Mouse (Mus musculus) right cerebral cortex, postnatal 10 days (tissue): Measurements from ENCODE around the gene Tmppe.

Experiments
- DNase-seq, 2 experiments: peaks; one replicate each; pipeline ENCODE4 v3.0.0; 2021; ENCODE audit warnings: low spot score in 2 of 2

Gene Tmppe

DNA sequence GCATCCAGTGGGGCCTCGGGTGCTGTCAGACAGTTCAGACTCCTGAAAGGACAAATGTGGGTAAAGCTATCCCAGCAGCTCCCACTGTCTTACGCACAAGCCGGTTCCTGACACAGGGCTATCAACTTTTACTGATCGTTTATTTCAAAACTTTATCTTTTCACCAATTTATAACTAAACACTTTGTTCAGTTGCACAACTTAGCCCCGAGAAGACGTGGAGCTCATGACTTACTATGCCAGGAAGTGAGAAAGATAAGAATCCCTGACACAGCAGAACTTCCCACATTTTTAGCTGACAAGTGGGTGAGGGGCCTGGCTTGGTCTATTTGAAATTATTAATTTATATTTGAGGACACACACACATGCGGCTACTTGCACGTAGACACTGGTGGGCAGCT, 6.2 kb upstream of the Tmppe start:
- no peak for DNase-seq

- no peak for DNase-seq
Observed at GRCm38 (mm10) chr9:114395258-114395657, 5.6 kb upstream of the Tmppe start.

DNA sequence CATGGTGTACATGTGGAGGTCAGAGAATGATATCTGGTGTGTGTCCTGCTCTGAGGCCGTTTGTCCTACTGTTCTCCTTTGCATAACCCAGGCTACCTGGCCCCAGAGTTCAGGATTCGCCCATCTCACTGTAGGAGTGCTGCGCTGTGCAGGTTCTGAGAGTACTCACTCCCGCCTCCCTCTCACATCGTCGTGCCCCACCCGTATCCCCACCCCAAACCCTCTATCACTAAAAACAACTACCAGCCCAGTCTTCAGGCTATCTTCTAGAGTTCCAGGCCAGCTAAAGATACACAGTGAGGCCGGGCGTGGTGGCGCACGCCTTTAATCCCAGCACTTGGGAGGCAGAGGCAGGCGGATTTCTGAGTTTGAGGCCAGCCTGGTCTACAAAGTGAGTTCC, 1.2 kb upstream of the Tmppe start:
- no peak for DNase-seq

GRCm38 (mm10) chr9:114400588-114400948, 337 bp upstream of the Tmppe start:
- no peak for DNase-seq

DNA sequence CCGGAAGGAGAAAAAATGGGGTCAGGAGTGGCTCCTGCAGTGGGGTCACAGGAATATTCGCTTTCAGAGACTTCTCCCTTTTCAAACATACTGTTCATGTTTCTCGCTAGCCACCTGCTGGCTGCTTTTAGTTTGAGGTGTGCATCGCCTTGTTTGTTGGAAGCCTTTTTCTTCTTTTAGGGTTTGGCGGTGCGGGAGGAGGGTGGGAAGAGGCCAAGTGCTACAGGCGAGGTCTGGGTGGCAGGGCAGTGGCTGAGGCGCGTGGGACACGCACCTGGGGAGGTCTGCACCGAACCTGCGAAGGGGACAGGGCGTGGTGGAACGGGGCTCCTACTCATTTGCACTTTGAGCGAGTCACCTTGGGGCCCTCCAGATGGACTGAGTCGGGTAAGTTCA, 778 bp downstream of the Tmppe start:
- peak in 1 of 2 experiments; percentile 44 for DNase-seq

DNA sequence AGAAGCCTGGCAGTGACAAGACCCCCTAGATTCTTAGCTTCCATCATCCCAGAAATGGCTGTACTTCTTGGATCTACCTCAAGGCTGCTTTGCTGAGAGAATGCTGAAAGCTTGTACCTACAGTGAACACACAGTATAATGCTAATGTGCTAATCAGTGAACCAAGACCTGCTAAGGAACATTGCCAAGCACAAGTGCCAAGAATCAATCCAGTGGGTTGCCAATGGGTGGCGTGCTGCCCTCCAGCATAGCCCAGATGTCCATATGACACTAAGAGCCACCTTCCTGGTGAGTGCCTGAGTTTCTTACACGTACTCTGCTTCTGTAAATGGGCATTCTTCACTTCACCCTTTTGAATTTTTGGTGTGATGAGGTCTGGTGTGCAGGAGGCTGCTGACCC, 6.8 kb downstream of the Tmppe start:
- DNase-seq = no peak

- no peak for DNase-seq
Observed at GRCm38 (mm10) chr9:114410313-114410862, 9.5 kb downstream of the Tmppe start.

GRCm38 (mm10) chr9:114411295-114411694, 10.4 kb downstream of the Tmppe start:
- no peak for DNase-seq

DNA sequence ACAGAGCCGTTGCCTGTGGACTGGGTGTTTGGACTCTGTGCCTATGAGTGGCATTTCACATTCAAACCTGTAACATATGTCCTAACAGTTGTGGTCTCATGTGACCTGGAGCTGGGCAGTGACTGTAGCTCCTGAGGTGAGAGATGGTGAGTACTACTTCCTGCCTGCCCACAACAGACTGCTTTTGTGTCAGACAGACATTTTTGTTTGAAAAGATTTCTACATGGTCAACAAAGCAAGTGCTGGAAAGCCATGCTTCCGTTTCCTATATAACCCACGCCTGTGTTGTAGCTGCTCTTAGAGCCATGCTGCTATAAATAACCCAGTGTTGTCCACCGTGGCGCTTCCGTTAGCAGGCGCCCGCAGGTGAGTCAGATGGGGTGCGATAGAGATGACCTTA, 11.5 kb downstream of the Tmppe start:
- no peak for DNase-seq

GRCm38 (mm10) chr9:114413866-114414265, 13.0 kb downstream of the Tmppe start:
- no peak for DNase-seq

DNA sequence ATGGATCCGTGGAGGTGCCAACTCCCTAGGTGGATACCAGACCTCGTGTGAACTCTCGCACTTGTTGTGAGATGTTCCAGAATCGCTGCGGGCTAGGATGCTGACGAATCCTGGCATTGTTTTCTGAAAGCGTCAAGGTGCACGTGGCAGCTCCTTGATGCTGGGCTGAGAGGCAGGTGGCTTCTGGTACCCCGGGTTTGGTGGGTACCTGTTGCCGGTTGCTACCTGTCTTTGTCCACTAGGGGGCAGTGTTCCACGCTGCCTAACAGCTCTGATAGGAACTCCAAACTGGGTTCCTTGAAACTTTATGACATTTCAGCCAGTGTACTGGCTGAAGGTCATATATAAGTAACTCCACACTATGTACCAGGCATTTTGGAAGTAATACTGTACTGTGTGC, 14.8 kb downstream of the Tmppe start:
- DNase-seq = peak; percentile 53 to 66

- no peak for DNase-seq
Observed at GRCm38 (mm10) chr9:114416646-114417517, 16.0 kb downstream of the Tmppe start.

DNA sequence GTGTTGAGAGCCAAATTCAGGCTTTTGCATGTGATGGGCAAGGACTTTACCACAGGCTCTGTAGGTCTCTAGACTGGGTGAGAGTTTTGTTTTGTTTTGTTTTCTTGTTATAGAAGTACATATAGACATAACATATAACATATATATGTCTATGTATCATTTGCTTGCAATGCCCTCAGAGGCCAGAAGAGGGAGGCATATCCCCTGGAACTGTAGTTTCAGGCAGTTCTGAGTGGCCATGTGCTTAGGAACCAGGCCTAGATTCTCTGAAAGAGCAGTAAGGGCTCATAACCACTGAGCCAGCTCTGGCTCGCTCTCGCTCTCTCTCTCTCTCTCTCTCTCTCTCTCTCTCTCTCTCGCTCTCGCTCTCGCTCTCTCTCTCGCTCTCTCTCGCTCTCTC, 17.3 kb downstream of the Tmppe start:
- DNase-seq = peak in 1 of 2 experiments; percentile 36

DNA sequence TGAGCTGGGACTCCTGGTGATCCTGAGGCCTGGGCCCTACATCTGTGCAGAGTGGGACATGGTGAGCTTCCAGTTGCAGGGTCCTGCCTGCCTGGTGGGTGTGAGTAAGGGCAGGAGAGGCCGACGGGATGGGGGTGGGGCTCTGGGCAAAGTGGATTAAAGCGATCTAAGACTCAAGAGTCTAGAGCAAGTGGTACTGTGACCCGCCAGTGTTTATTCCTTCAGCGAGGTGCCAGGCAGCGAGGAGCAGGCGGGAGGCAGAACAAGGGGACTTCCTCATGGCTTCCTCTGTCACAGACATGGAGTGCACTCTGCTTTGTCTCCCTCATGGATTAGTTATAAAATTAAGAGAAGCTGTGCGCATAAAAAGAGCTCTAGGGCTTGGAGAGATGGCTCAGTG, 19.5 kb downstream of the Tmppe start:
- DNase-seq = no peak

- no peak for DNase-seq
Observed at GRCm38 (mm10) chr9:114421045-114421444, 20.1 kb downstream of the Tmppe start.

- DNase-seq = no peak
Observed at GRCm38 (mm10) chr9:114421797-114422196, 20.9 kb downstream of the Tmppe start.

DNA sequence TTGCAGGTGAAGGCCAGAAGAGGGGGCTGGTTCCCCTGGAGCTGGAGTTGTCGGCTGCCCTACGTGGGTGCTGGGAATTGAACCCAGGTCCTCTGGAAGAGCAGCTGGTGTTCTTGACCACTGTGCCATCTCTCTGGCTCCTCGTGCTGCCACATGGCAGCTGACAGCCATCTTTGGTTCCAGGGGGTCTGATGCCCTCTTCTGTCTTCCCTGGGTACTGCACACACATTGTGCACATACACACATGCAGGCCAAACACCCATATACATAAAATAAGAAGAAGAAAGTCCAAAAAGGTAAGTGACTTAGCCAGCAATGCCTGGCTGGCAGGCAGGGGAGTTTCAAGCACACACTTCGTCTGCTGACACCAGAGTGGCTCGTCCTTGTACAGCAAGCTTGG, 24.7 kb downstream of the Tmppe start:
- no peak for DNase-seq

DNA sequence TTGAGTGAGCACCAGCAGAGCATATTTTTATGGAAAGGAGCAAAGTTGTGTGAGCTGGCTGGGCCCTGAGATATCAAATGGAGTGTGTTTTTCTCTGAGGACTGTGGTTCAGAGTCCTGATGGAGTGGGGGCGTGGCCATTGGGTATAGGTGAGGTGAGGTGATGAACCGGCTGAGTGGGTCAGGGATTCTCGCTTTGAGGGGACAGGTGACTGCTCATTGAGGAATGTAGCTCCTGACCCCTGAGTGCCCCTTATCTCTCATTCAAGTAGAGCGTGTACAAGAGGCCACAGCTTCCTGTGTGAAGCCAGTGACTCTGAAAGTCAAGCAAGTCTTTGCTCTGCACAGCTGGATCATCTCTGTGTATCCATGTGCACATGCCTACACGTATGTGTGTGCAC, 25.3 kb downstream of the Tmppe start:
- DNase-seq = no peak

DNA sequence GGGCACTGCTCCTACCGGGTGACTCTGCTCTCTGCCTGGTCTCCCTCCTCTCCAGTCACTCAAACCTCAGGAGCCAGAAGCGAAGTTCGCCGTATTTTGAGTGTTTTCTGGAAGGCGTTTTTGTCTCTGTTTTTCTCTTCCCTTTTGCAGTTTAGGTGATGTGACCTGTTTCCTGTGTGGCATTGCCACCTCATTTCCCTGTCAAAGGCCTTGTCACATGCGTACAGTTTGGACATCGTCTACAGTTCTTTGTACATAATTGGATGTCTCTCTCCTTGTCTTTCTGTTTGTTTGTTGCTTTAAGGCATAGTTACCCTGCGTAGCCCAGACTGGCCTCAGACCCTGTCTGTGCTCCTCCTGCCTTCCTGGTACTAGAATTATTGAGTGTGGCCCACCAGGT, 26.5 kb downstream of the Tmppe start:
- DNase-seq = no peak

DNA sequence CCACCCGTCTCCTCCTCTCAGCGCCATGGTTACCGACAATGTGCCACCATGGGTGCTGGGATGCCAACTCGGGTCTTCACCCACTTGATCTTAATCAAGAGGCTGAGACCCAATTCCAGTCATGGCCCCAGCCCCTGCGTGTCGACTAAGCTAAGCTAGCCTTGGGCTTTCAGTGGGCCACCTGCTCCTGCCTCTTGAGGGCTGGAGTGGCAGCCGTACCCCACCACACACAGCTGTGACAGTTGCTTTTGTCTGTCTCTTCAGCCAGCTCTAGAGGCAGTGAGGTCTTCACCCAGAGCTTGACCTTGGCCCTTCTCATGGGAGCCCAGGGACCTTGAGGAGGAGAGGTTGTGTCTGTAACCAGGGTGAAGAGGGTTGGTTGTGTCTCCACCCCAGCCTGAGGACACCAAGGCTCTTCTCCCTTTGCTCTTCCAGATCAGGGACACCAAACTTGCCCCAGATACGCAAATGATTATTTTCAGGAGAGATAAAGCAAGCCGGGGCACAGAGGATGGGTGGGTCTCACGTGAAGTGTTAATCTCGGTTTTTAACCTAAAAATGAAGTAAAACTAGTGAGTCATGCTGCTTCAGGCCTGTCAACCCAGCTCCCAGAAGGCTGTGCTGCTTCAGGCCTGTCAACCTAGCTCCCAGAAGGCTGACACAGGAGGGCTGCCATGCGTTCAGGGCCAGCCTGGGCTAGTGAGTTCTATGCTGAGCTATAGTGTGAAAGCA, 27.4 kb downstream of the Tmppe start:
- no peak for DNase-seq

DNA sequence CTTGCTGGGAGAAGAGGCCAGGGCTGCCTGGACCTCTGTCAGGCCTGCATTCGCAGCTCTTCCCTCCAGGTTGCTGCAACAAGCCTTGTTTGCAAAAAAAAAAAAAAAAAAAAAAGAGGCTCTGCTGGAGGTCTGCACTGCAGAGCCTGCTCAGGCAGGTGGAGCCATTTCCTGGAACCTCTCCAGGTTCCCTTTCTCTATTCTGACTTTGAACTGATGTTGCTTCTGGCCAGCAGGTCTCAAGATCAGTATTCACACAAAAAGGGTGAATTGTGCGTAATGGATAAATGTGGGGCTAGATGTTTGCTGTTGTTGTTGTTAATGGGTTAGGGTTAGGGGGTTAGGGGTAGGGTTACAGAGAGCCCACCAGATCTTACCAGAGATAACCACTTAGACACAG, 34.8 kb downstream of the Tmppe start:
- no peak for DNase-seq

DNA sequence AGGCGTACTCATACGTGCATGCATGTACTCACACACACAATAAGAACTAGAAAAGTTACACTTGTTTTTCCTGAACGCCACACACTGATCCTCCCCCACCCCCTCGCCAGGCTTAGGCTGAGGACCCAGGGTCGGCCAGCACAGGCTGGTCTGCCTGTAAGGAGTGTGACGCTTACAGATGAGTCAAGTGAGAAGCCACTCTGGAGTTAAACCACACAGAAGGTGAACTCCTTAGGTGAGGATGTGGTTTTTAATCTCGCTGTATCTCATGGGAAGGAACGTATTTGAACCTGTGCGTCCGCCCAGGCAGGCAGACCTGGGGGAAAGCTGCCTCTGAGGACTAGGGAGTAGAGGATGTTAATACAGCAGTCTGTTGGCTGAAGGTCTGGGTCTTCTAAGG, 39.6 kb downstream of the Tmppe start:
- no peak for DNase-seq

GRCm38 (mm10) chr9:114442225-114442624, 41.3 kb downstream of the Tmppe start:
- no peak for DNase-seq
